Mouse (Mus musculus) lung, postnatal 4 days (tissue): ENCODE measurements around the gene Abhd10.

ENCODE experiments used
- DNase-seq, 2 experiments: peaks; one replicate each; pipeline ENCODE4 v3.0.0; 2021

Abhd10 gene

DNA sequence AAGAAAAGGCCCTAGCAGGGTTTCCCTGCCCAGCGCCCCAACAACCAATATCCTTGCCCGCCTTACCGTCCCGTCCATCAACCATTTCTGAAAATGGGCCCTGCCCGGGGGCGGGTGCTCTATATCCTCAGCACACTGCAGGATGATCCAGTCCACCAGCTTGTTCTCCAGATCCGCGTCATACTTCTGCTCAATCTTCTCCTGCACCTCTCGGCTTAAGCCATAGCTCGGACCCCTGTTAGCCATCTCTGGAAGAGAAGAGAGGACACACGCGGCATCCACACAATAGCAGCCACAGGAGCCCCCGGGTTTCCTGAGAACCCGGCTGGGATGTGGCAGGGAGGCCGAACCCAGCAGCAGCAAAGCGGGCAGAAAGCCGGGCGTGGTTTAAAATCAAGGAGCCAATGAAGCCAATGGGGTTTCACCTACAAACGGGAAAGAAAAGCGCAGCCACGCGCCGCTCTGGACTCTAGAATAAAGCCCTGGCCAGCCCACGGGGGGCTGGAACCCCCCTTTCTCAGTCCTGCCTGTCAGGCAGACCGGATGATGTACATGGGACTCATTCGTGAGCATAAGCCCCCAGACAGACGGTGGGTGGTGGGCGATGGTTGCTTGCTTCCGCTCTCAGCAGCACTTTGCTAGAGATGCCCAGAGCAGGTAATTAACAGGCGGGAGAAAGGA, 18.6 kb downstream of the Abhd10 start, which contains the start of gene Tagln3:
Gene Tagln3 (minus strand): TSS at position 548 of the 681 bp plus-strand sequence.
- DNase-seq, result peak; percentile 25 to 30

DNA sequence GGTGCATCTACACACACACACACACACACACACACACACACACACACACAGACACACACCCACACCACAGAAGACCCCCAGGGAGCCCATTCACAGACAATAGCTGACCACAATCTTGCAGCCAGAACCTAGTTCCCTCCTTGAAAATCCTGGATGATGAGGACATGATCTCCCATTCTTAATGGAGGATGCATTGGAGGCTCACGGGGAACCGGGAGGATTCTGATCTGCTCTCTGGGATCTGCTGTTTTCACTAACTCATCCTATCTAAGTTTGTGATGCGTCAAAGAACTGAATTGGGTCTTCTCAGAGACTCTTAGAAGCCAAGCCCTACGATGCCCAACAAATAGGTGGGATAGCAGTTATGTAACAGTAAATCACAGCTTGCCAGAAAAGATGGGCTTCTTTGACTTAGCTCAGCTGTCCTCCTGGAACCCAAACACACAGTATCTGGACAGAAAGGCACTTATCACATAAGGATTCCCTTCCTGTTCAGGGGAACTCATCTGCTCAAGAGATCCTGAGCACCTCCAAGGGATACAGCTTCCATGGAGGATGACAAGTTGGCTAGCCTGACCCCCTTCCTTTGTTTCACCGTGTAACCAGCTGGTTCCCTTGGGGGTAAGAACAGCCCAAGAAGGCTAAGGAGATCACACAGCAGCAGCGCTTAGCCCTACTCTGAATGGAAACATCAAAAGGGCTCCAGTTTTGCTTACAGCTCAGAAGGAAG, 19.4 kb downstream of the Abhd10 start:
- no peak for DNase-seq

DNA sequence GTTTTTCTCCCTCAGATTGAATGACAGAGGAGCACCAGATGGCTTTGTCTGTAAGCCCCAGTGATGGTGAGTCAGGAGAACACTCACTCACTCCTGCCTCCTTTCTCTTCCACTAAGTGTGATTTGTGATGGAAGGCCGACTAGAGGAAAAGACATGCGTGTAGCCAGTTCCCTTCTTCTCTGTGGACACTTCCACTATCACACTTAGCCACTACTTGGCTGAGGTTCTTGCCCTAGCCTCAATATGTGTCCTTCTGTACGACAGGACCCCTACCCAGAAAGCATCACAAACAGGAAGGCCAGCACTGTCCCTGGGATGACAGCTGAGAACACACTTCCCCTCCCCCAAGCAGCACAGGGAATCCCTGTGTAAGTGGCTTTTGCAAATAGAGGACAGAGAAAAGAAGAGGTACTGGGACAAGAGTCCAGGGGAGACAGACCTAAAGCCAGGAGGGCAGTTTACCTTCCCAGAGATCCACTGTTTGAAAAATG, 20.2 kb downstream of the Abhd10 start:
- DNase-seq, result no peak

DNA sequence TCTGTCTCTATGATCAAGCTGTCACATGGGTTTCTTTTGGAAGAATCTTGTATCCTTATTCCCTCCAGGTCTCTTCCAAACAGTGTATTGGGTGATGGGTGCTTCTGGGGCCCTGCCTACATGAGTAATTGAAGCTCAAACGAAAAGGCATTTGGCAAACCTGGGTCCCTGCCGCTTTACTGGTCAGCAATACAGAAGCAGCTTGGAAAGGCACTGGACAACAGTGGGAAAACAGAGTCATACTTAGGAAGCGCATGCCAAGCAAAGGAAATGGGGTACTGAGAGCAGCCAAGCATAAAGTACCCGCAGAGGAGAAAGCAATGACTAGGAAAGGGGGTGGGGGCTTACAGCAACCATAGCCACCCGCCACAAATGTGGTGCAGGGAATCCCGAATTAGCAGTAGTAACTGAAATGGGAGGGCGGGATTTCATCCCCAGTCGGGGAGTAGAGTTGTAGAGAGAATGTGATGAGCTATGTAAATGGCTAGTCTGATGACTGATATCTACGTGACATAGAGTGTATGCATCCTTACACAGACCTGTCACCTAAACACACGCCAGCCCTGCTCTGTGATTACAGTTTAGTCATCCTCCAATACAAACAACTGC, 22.6 kb downstream of the Abhd10 start:
- DNase-seq, result no peak

DNA sequence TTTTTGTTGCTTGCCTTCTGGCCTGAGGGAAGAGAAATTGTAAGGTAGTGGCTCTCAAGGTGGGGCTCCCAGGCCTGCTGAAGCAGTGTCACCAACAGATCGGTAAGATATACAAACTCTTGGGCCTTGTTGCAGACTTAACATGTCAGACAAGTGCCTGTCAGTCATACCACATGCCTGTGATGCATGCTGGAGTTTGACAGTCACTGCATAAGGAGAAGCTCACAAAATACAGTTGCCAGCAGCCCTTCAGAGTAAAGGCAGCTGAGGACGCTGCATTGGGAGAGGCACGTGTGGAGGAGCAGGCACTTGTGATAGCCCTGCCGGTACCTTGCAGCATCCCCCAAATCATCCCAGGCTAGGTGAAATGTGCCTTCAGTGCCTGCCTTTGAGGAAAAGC, 24.5 kb downstream of the Abhd10 start:
- no peak for DNase-seq

DNA sequence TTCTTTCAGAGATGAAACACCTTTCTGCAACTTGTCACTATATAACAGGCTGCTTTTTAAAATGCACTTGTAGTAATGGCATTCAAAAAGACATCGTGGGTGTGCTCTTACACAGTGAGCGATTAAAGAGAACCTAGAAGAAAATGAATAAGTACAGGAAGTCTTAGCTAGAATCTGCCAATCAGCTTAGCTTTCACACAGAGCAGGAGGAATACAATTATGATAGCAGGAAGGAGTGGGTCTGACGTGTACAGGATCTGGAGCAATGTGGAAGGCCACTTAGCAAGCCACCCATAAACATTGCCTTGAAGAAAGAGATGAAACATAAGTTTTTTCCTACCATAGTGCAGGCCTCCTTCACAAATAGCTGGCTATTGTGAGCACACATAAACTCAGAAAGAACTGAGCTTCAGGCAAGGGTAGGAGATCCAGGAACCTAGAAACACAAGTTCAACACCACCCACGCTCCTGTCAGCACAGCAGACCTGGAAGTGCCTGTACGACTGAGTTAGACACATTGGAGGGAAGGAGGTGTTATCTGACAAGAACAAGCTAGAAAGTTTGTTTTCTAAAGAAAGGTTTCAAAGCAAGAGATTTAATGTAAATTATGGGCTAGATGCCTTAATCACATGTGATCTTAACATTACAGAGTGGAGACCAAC, 28.1 kb downstream of the Abhd10 start:
- DNase-seq, result no peak

DNA sequence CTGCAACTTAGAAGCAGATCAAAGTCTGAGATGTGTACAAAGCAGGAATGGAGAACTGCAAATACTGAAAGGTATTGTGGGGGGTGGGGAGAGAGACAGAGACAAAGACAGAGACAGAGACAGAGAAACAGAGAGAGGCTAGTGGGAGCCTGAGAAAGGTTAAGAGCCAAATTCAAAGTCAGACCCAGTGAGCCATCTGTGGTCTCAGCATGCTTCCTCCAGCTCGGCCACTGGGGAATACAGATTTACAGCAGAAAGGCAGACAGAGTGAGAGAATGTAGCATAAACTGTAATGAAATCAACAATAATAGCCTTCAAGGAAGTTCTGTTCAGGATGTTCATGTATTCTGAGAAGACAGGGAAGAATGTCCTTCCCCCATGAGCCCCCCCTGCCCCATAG, 28.9 kb downstream of the Abhd10 start:
- no peak for DNase-seq

DNA sequence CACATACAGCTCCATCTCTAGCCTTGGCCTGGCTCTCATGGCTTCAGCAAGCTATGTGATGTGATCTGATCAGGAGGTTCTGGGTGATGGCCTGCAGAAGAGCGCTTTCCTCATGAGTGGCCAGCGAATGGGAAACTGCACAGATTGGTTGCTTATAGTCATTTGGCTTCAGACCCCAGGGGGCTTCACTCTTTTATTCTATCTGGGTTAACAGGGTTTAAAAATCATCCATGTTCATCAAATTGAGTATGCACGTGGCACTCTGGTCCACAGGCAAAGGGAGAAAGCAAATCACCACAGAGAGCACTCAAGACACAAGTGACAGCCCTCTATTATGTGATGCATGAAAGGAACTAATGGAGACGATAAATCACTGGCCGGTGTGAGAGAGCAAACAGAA, 29.5 kb downstream of the Abhd10 start:
- no peak for DNase-seq

DNA sequence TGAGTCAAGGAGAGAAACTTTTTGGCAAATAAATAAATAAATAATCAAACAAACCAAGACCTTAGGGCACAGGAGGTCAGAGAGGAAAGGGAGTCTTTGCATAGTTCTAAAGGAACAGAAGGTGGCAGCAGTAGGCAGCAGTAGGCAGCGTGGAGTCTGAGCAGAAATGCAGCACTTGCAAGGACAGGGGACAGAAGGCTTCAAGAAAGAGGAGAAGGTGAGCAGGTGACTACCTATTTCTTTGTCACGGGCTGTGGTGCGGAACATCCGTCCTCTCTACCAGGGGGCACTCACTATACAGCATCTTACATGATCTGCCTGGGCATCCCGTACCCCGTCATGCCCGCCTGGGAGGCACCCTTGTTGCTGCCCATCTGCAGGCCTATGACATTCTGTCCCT, 31.5 kb downstream of the Abhd10 start:
- DNase-seq, result no peak

DNA sequence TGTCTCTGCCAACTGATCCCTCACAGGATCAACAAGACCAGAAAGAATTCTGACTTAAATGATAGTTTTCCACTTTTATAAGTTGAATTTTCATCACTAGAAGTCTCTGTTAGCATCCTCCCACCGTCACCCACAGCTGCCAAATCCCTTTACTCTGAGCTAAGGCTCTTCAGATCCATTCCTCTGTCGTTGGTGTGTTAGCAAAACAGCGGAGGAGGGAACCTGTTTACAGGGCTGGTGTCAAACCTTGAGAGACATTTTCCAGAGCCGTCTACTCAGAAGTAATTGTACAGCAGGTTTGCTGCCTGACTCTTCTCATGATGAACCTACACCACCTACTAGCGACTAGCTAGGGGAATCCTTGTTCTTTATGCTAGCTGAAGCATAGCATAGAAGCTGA, 43.5 kb downstream of the Abhd10 start:
- DNase-seq, result no peak

DNA sequence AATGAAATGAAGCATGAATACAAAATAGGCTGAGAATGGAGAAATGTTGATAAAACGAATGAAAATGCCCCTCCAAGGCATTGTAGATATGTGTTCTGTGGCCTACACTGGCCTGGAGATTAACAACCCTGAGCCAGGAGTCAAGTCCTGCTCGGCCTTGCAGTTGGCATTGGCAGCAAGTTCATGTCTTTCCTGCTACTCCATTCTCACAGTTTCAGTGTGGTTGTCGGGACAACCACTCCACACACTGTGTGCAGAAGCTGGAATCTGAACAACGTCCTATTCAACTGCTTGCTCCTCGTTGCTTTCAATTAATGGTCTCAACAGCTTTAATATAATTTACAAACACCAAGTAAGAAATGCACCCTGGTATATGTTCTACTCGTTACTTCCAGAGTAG, 44.8 kb downstream of the Abhd10 start:
- DNase-seq, result no peak

DNA sequence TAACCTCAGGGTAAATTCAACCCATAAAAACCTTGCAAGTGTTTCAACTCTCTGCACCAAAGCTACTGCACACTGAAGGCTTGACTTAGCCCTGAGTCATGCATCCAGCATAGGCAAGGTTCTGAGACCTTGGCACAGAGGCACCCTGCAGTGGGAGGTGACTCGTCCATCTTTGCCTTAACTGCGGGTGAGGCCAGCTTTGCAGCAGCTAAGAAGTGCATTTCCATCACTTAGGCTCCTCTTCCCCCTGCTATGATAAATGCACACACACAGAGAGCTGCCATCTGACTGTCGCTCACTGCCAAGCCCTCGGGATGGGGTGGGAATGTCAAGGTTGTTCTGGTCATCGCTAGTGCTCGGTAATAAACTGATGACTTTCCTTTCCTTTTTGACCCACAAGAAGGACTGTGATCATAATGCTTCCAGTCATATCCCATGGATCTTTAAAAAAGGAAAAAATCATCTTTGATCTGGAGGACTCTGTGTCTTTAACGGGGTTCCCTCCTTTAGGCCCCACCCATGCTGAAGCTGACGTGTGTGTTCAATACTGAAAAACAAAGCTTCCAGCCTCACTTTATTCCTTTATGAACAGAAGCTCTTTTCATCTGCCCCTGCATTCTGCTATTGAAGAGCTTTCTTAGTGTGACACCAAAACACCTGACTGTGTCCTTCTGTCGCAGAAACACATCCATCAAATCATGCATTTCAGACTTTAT, 47.2 kb downstream of the Abhd10 start:
- no peak for DNase-seq

DNA sequence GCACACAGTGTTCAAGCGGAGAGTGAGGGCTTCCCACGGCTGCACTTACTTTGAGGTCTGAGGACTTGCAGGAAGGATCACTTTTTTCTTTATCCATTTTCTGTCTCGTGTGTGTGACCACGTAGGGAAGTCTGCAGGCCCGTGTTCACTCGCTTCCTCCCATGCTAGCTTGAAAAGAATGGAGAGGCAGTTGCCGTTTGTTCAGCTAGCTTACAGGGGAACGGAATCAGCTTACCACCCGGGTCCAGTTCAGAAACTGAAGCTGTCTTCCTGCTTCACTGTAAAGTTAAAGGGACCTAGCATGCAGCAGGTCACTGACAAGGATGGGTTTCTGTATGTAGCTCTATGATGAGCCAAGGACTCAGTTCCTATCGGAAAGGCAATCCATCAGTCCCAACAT, 49.2 kb downstream of the Abhd10 start, which contains the start of gene Tmprss7:
Gene Tmprss7 (minus strand): TSS at position 101 of the 400 bp plus-strand sequence.
- no peak for DNase-seq

DNA sequence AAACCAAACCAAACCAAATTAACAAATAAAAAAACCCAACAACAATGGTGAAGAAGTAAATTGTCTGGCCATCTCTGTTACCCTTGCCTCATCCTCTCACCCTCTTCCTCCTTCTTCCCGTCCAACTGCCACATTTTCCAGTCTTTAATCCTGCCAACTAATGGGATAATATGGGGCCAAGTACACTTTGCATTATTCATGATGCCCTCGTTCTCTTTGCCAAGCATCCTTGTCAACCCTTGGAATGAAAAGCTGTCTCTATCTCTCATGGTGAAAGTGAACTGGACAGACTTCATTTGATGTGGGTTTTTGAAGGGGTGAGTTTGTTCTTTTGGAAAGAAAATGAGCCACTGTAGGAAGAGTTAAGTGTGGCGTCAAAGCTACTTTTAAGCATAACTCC, 49.9 kb downstream of the Abhd10 start:
- no peak for DNase-seq

DNA sequence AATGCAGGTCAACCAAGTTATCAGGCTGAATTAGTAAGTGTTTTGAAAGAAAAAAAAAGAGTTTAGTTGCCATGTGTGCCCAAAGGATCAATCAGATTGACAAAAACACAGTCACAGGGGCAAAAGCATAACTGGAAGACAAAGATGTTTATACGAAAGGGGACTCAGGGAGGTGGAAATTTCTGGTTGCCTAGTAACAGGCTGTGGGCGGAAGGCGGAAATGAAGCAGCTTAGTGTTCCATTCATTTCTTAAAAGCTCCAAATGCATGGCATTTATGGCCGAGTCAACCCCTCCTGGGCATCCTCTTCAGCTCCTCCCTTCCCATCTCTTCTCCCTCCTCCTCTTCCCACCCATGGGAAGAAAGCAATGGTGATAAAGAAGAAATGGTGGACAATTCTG, 52.6 kb downstream of the Abhd10 start:
- peak in 1 of 2 experiments; percentile 6 for DNase-seq

DNA sequence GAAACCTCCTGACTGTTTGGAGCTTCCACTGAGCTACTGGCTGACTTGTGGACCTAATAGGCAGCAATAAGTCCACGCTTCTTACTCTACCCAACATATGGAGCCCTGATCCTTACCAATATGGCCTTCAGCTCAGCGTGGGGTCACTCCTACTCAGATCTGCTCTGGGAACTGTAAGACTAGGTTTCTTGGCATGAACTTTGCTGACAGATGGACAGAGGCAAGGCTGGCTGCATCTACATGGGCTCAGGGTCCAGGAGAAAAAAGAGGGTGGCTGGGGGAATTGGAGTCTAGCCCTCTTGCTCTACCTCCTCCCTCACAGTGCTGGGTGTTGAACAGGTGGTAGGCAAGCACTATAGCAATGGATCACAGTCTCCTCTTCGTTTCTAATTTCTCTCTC, 55.9 kb downstream of the Abhd10 start:
- DNase-seq, result no peak

DNA sequence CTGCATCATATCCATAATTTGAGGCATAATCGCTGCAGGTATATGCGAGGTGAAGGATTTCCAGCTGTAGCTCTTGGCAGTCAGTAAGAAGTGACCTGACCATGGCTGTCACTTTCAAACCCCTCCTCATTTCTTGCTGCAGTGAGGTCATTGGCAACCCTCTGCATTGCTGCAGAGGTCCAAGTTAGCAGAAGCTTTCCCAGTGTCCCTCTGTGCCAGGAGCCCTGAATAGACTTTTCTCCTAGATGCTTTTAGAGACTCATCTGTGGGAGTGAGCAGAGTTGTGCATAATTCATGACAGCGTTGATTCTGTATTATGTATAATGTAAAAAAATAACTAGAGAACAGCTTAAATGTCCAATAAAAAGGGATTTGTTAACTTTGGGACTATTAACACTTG, 57.5 kb downstream of the Abhd10 start:
- DNase-seq, result no peak

DNA sequence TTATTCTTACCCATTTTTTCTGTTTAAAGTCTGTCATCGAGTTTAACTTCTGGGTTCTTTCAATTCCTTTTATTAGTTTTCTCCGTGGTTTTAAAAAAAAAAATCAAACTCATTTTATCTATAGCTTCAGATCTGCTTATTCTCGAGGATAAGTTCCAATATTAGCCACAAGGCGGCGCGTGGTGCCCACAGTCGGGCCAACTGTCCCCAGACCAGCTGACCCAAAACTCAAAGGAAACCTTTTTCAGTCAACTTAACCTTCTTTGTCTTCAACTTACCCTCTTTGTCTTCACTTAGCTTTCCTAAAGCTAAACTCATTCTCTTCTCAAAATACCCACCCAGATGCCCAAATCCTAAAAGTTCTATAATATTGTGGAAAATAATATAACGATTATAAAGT, 57.9 kb downstream of the Abhd10 start:
- DNase-seq, result peak; percentile 40 to 78
